Mouse (Mus musculus) cerebellum, adult 11 months (tissue): Measurements from ENCODE around the gene Tspan14.

ENCODE experiments used
- DNase-seq: peaks from one replicate; pipeline ENCODE4 v3.0.0; 2022

Tspan14 gene

GRCm38 (mm10) chr14:40966392-40966861 lies at the start of gene Tspan14:
Tspan14 (minus strand) TSS chr14:40966807.
- DNase-seq: no peak

DNA sequence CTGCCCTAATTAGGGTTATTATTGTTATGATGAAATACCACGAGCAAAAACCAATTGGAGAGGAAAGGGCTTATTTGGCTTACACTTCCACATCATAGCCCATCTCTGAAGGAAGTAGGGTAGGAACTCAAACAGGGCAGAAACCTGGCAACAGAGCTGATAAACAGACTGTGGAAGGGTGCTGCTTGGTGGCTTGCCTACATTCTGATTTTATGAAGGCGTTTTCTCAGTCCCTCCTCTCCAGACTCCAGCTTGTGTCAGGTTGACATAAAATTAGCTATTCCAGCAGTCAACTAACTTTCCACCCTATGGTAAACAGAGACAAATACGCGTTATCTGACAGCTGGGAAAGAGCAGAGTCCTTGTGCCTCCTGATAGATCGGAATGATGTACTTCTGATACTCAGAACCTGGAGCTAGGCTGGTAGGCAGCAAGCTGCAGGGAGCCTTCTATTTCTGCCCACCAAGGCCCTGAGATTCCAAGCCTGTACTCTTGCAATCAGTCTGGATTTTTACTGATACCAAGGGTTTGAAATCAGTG lies 48.2 kb upstream of the Tspan14 start:
- no peak for DNase-seq

DNA sequence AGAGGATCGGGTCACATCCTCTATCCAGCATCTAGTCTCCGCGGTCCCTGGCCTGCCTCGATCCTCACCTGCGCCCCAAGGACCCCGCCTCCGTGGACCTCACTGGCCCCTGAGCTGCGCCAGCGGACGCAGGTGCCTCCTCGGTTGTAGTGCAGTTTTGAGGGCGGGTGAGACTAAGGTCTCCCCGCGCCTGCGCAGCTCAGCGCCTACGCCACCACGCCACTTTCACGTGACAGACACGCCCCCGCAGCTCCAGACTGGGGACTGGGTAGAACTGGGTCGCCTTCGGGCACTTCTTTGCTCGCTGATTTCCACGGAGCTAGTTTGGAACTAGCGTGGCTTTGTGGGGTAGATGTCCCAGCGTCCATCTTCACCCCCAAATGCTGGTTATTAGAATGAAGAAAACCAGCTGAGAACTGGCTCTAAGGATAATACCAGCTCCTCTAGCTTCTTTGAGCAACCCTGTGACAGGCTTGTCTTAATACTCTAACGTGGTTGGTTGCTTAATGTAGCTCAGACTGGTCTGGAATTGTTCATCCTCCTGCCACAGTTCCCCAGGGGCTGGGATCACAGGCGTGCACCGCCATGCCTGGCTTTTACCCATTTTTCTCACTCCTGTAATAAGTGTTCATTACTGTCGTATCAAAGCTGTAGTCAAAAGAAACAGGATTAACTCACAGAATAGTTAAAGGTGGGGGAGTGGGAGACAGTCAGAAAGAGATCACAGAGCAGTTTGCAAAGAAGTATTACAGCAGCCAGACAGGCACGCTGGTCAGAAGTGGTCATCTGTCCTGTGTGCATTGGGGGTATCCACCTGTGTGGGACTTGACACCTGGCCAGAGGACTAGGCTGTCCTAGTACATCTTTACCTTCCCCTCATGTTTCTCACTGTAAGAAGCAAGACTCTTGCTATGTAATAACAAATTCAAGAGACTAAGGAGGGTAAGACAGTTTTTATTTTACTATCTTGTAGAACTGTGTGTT lies 47.3 kb upstream of the Tspan14 start, which contains the start of gene Fam213a:
TSS of gene Fam213a (minus strand) at position 159 of the 984 bp plus-strand sequence.
- DNase-seq: peak; percentile 90

DNA sequence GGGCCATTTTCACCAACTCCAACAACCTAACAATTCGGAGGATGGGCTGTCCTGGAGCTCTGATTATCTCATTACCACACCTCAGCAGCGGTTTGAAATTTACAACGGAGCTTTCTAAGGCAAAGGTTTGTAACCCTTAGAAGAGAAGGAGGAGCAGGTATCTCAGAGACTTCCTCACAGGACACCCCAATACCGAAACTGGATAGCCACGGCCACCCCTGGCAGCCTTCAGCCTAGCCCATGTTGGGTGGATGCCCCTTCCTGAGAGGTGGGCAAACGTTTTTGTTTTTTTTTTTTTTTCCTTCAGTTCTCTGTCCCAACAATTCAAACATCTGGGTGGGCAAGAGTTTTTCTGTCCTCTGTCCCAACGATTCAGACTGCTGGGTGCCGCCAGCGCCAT lies 46.5 kb upstream of the Tspan14 start:
- no peak for DNase-seq

- DNase-seq: no peak
Observed at GRCm38 (mm10) chr14:41011916-41012315, 45.3 kb upstream of the Tspan14 start.

DNA sequence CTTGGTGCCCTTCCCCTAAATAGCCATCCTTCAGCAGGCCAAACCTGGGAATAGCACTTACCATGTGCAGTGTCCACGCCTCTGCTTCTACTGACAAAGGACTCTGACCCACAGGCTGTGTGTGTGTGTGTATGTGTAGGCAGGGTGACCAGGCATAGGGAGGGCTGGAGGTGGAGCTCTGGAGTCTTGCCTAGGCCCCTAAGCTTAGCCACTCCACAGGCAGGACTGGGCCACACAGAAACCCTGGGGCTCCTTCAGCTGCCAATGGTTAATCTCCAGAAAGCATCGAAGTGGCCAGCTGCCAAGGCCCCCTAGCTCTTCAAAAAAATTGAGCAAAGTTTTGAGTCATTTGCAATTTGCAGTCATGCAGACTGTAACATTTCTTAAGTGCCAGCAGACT lies 41.5 kb upstream of the Tspan14 start:
- DNase-seq: no peak

- DNase-seq: no peak
Observed at GRCm38 (mm10) chr14:41007641-41008040, 41.0 kb upstream of the Tspan14 start.

- DNase-seq: no peak
Observed at GRCm38 (mm10) chr14:41006899-41007298, 40.3 kb upstream of the Tspan14 start.

- no peak for DNase-seq
Observed at GRCm38 (mm10) chr14:41006263-41006662, 39.7 kb upstream of the Tspan14 start.

GRCm38 (mm10) chr14:41005716-41006115 lies 39.1 kb upstream of the Tspan14 start:
- DNase-seq: no peak

GRCm38 (mm10) chr14:41004201-41005141 lies 37.9 kb upstream of the Tspan14 start:
- DNase-seq: no peak

DNA sequence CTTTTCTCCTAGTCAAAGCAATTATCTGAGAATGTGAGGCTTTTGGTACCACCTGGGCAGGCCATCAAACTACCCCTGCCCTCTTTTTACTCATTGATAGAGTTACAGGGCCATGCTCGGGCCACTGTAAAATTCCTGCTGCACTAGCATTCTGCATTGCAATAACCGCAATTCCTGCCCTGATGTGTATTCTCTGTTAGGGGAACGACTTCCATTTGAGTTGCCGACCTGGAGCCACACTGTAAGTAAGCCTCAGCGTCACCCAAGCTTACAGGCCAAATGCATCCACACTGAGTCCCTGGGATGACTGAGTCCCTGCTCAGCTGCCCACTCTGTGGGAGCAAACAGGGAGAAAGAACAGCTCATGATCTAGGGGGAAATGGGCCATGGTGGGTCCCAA lies 35.0 kb upstream of the Tspan14 start:
- no peak for DNase-seq

- DNase-seq: no peak
Observed at GRCm38 (mm10) chr14:41000801-41001200, 34.2 kb upstream of the Tspan14 start.

- no peak for DNase-seq
Observed at GRCm38 (mm10) chr14:40999904-41000645, 33.5 kb upstream of the Tspan14 start.

DNA sequence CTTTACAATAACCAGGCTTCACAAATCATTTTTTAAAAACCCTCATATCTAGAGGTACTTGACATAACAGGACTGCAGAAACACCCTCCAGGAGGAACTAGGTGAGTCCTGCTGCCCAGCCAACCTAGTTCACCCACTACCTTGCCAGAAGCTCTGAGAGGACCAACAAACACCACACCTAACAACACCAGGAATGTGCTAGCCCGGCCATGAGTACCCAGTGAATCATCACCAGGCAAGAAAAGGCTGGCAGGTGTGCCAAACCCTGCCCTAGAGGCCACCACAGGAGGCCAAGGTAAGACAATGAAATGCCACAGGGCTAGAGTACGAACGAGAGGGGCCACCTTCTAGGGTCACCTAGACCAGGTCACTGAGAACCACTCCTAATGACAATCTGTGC lies 29.6 kb upstream of the Tspan14 start:
- DNase-seq: no peak

DNA sequence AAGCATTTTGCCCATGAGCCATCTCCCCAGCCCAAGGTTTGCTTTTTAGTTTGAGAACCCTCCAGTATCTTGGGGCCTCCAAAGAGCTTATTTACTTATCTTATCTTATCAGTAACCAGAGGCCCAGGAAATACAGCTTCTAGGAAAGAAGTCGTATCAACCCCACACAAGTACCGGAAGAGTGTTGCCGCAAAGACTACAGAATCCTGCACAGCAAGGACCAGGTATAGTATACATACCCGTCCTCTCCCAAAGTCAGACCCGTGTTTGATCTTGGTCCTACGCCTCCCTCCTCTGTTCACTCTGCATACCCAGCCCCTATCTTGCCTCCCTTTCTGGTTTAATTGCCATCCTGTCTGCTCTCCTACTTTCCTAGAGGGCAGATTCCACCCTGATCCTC lies 25.9 kb upstream of the Tspan14 start:
- DNase-seq: no peak

- no peak for DNase-seq
Observed at GRCm38 (mm10) chr14:40988780-40989179, 22.2 kb upstream of the Tspan14 start.

DNA sequence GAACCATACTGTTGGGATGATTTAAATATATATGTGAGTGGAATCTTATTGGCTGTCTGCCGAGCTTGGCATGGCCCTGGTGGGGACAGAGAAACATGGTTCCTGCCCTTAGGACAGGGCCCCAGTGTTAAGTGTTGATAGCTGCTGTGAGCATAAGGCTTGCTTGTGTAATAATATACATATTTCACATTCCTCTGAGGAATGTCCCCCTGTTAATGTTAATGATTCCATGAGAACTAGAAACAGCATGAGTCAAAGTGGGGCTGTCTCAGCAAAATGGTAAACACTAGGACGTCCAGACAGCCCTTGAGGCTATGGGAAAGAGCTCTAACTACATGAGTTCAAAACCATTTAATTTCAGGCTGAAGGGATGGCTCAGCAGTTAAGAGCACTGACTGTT lies 20.6 kb upstream of the Tspan14 start:
- DNase-seq: no peak

DNA sequence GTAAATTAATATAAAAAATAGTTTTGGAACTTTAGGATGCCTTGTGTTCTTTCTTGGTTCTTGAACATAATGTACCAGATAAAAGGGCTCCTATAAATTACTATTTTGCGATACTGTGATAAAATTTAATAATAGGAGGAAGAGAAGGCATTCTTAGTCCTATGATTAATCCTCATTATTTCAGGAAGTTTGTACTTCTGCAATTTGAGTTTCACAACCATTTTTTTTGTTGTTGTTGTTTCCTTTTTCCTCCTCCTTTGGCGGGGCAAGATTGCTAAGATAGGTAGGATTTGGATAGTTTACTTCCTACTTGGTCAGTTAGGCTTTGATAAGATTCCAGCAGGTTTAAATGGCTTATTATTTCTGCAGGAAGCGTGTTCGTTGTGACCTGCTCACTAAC lies 19.0 kb upstream of the Tspan14 start:
- no peak for DNase-seq

GRCm38 (mm10) chr14:40979723-40980122 lies 13.1 kb upstream of the Tspan14 start:
- DNase-seq: no peak

GRCm38 (mm10) chr14:40979002-40979401 lies 12.4 kb upstream of the Tspan14 start:
- DNase-seq: no peak

GRCm38 (mm10) chr14:40975127-40975721 lies 8.6 kb upstream of the Tspan14 start:
- DNase-seq: peak; percentile 51
